Mouse (Mus musculus) erythroblast, embryonic 14.5 days (primary cell): ENCODE results near the gene Gm11099.

Source experiments
- GATA1 ChIP-seq: IDR thresholded peaks from 2 replicates; pipeline ENCODE4 v1.6.1; 2012; ENCODE audit warnings: low read length, inconsistent platforms, mixed read lengths
- TAL1 ChIP-seq: IDR thresholded peaks from 3 replicates; pipeline ENCODE4 v1.6.1; 2012; ENCODE audit warnings: low read length, inconsistent platforms, mixed read lengths

GRCm38 (mm10) chr2:58925551-58925950 lies 66.3 kb downstream of the Gm11099 start:
- TF ChIP-seq TAL1, result no peak
- TF ChIP-seq GATA1, result no peak
